Mouse (Mus musculus) G1E (cell line): ENCODE data around the gene Rab37. TPM values are rescaled to one million over a fixed set of nuclear protein-coding genes. Genes with fewer than 3 reads are reported as not detected.
A peak's percentile ranks its signal among the peaks of the same experiment; 100 is the strongest.

ENCODE experiments used
- ATAC-seq: 2 replicates; pipeline ENCODE4 v1.8.0; 2016; ENCODE audit warnings: mild to moderate bottlenecking; ENCODE audit not compliant: insufficient number of reproducible peaks, poor library complexity, low FRiP score, severe bottlenecking; ENCODE audit errors: extremely low read depth
- DNase-seq: peaks from one replicate; pipeline ENCODE4 v3.0.0; 2012; ENCODE audit warnings: low spot score
- H3K27me3 ChIP-seq: 2 replicates; pipeline ENCODE4 v1.6.1; 2012; ENCODE audit warnings: mild to moderate bottlenecking, low read length, inconsistent platforms; ENCODE audit not compliant: insufficient read depth
- H3K36me3 ChIP-seq: replicated peaks from 2 replicates; pipeline ENCODE3; 2012; ENCODE audit warnings: mild to moderate bottlenecking, inconsistent platforms
- H3K4me1 ChIP-seq: 2 replicates; pipeline ENCODE4 v1.6.1; 2012; ENCODE audit warnings: low read depth, low read length, inconsistent platforms, mixed read lengths; ENCODE audit not compliant: insufficient read depth
- H3K4me3 ChIP-seq: 2 replicates; pipeline ENCODE4 v1.5.1; 2012; ENCODE audit warnings: low read depth, mild to moderate bottlenecking, inconsistent platforms, low read length, moderate library complexity, mixed read lengths
- H3K9me3 ChIP-seq: replicated peaks from 2 replicates; pipeline ENCODE4 v1.6.1; 2012; ENCODE audit warnings: inconsistent platforms
- CTCF ChIP-seq: IDR thresholded peaks from 2 replicates; pipeline ENCODE4 v1.5.1; 2012; ENCODE audit warnings: low read depth, low read length, inconsistent platforms, mixed read lengths
- GATA1 ChIP-seq: IDR thresholded peaks from 2 replicates; pipeline ENCODE4 v1.6.1; 2012; ENCODE audit warnings: borderline replicate concordance, low read length, inconsistent platforms, mixed read lengths
- GATA2 ChIP-seq: IDR thresholded peaks from 2 replicates; pipeline ENCODE4 v1.6.1; 2012; ENCODE audit warnings: low read depth, low read length, inconsistent platforms, borderline replicate concordance
- POLR2AphosphoS5 ChIP-seq: IDR thresholded peaks from 2 replicates; pipeline ENCODE4 v1.6.1; 2012; ENCODE audit warnings: low read depth, low read length, inconsistent platforms; ENCODE audit not compliant: insufficient replicate concordance
- TAL1 ChIP-seq: conservative IDR thresholded peaks from 2 replicates; pipeline ENCODE4 v1.6.1; 2012; ENCODE audit warnings: low read depth, low read length, inconsistent platforms, mixed read lengths
- polyA plus RNA-seq: library from polyadenylated mRNA; stranded (reverse); fragments of >175 nt; gene quantifications from 2 replicates; pipeline ENCODE4 v1.2.3, GENCODE M21; 2012
- total RNA-seq, 2 experiments: library from RNA; stranded (forward) in 1 of 2; stranded (reverse) in 1 of 2; fragments of 200-1000 nt in 1 of 2; fragments of >200 nt in 1 of 2; fragmentation: Nextera tagmentation in 1 of 2; gene quantifications; 2 replicates each; pipeline ENCODE4 v1.2.3; 2014 to 2017

Rab37 gene
- total and polyA plus RNA-seq, 3 experiments: 0.15 to 2.7 TPM; not detected in 1

DNA sequence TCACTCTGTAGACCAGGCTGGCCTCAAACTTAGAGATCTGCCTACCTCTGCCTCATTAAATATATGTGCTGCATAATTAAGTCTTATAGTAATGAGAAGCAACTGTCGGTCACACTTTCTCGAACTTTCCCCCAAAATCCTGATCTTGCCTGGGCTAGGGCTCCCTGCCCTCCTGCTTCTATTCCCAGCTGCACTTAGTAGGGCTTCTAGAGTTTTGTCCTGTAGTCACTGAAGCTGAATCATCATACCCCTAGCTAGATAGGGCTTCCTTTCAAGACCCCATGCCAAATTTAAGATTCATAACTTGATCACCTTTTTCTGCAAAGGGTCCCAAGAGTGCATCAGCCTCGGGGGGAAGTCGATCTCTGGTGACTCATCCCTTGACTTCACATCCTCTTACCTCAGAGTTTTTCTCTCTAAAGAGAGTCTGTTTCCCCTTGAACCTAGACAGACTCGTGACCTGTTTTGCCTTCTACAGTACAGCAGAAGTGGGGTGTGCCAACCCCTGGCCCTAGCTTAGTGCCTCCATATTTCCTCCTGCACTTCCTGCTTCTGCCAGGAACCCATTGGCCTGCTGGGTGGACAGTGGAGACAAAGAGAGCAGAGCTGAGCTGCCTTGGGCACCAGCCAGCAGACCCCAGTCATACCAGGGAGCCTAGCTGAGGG is 47.5 kb downstream of the Rab37 start:
- no peak for DNase-seq
- Histone ChIP-seq H3K4me3 (no peak overlapping the region), H3K4me1 (no peaks in the 10 kb centered on the region), H3K27me3 (peaks cover 4% of the 10 kb centered on the region), H3K36me3 (no peaks in the 10 kb centered on the region), H3K9me3 (no peaks in the 10 kb centered on the region)
- ATAC-seq: peak; percentile 34; the same call in 1 of the 2 replicates
- TF ChIP-seq CTCF (no peak), GATA2 (no peak), TAL1 (no peak), POLR2AphosphoS5 (no peak), GATA1 (no peak)

DNA sequence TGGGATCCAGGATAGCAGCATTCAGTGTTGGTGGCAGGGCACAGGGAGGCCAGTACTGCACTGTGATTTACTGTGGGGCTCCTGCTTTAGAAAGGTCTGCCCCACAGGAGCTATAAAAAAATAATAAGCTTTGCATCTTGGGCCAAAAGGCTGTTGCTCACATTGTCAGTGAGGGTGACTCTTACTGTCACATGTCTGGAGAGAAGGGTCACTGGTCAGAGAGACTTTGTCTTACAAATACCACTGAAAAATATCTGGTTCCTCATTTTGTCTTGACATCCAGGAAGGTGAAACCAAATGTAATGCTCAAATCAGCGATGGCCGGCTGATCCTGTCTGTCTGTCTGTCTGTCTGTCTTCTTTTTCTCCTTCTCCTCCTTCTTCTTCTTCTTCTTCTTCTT is 50.7 kb downstream of the Rab37 start:
- no peaks in the 10 kb centered on the region for H3K36me3 ChIP-seq
- DNase-seq (no peak), ATAC-seq (no peak)
- no peak overlapping the region for H3K4me3 ChIP-seq
- H3K4me1 ChIP-seq: no peaks in the 10 kb centered on the region
- H3K9me3 ChIP-seq: no peaks in the 10 kb centered on the region
- no peak for TF ChIP-seq GATA1
- TF ChIP-seq POLR2AphosphoS5: no peak
- no peak for TF ChIP-seq GATA2
- no peak for TF ChIP-seq TAL1
- no peak for TF ChIP-seq CTCF
- H3K27me3 ChIP-seq: peaks cover 2% of the 10 kb centered on the region

DNA sequence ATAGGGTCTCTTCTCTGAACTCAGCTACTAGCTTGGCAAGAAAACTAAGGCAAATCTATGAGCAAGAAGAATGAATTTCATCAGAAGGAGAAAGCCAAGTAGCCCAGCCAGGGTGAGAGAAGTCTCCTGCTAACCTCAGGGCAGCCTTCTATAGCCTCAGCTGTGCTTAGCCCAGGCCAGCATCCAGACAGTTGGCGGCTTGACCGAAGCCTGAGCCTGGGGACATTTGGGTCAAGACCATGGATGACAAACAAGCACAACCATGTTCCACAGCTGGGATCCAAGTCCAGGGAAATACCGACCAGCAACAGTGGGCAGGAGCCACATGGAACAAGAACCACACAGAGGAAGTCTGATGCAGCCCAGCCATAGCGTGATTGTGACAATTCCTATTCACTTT is 56.6 kb downstream of the Rab37 start:
- Histone ChIP-seq H3K4me1 (no peaks in the 10 kb centered on the region), H3K27me3 (peaks cover 37% of the 10 kb centered on the region)
- no peak for ATAC-seq

DNA sequence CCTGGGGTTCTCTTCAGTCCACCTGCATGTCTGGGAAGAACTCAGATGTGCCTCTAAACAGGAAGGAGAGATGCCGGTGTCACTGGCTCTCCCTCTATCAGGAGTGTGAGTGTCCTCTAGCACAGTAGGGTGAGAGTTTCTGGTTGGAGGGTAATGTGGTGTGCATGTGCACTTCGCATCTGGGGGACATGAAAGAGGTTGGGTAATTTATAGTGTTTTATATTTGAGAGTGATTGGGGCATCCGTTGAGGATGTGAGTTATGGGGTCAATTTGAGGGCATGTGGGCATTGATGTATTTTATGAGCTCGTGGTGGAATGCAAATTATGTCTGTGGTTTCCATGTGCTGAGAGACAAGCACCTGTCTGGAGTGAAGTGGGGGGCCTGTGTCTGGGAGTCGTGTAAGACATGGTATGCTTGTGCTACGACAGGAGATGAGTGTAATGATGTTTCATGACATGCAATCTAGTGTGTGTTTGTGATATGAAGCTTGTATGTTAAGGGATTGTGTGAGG is 59.6 kb downstream of the Rab37 start:
- H3K4me3 ChIP-seq: no peak overlapping the region
- DNase-seq (no peak), ATAC-seq (no peak)
- peaks cover 14% of the 10 kb centered on the region for H3K4me1 ChIP-seq
- no peaks in the 10 kb centered on the region for H3K9me3 ChIP-seq
- no peak for TF ChIP-seq POLR2AphosphoS5
- TF ChIP-seq GATA2: no peak
- TF ChIP-seq CTCF: no peak
- TF ChIP-seq TAL1: no peak
- no peak for TF ChIP-seq GATA1
- H3K36me3 ChIP-seq: no peaks in the 10 kb centered on the region
- H3K27me3 ChIP-seq: peaks cover 65% of the 10 kb centered on the region

More for the DNA sequence above, 56.6 kb downstream of the Rab37 start:
- Histone ChIP-seq H3K9me3 (no peaks in the 10 kb centered on the region), H3K4me3 (no peak overlapping the region), H3K36me3 (no peaks in the 10 kb centered on the region)
- no peak for TF ChIP-seq POLR2AphosphoS5
- no peak for TF ChIP-seq GATA2
- TF ChIP-seq GATA1: no peak
- no peak for TF ChIP-seq CTCF
- no peak for TF ChIP-seq TAL1
- no peak for DNase-seq

DNA sequence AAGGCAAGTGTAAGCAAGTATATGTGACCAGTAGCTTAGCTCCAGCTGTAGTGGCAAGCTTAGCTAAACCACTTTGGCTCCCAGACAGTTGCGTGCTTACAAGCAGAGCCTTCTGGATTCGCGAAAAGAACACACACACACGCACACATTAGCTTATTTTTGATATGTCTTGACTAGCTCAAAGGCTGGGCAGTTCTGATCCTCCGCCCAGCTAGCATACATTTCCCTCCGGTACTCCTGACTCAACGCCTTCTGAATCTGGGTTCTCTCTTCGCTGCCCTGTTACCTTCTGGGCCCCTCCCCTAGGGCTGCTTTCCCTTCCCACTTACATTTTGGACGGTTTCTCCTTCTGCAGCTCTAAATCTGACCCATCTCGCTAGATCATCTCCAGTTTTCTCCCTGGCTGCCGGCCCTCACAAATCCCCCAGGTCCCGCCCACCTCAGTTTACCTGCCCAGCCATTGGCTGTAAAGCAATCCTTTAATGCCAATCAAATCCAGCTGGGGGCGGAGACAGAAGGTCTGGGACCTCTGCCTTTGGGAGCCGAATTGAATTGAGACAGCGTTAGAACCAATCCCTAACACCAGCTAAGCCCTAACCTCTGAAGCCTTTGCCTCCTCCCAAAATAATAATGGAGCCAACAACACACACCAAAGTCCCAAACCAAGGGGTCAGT is 60.7 kb downstream of the Rab37 start:
- ATAC-seq (no peak), DNase-seq (no peak)
- Histone ChIP-seq H3K9me3 (no peaks in the 10 kb centered on the region), H3K27me3 (peaks cover 73% of the 10 kb centered on the region), H3K4me3 (no peak overlapping the region), H3K36me3 (no peaks in the 10 kb centered on the region), H3K4me1 (peaks cover 14% of the 10 kb centered on the region)
- TF ChIP-seq POLR2AphosphoS5 (no peak), CTCF (no peak), GATA1 (no peak), TAL1 (no peak), GATA2 (no peak)

DNA sequence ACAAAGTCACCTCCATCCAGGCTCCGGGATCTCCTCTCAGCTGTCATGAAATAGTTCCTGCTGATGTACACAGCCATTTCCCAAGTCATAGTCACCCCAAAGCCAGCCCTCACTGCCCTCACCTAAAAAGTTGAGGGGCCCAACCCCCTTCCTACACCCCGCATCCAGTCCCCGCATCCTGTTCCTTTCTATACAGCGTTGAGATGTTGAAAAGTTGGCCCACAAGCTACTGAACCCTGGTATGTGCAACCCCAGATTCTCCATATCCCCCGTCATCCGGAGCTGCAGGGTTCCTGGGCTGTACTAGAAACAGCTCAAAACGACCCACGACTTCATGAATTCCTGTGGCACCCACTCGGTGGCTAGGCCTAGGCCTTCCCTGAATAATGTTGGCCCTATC is 61.9 kb downstream of the Rab37 start:
- H3K4me1 ChIP-seq: peaks cover 21% of the 10 kb centered on the region
- no peak for TF ChIP-seq GATA2
- TF ChIP-seq GATA1: no peak
- TF ChIP-seq CTCF: no peak
- no peak for TF ChIP-seq POLR2AphosphoS5
- no peak for TF ChIP-seq TAL1
- no peak overlapping the region for H3K4me3 ChIP-seq
- peaks cover 76% of the 10 kb centered on the region for H3K27me3 ChIP-seq
- H3K36me3 ChIP-seq: no peaks in the 10 kb centered on the region
- H3K9me3 ChIP-seq: no peaks in the 10 kb centered on the region
- no peak for DNase-seq
- ATAC-seq: no peak
